Mouse (Mus musculus) stomach, postnatal 0 days (tissue): Measurements from ENCODE around the gene Pithd1.

Experiments used
- CTCF ChIP-seq: IDR thresholded peaks from 2 replicates; pipeline ENCODE4 v1.5.1; 2016; ENCODE audit warnings: antibody characterized with exemption, low read depth, mild to moderate bottlenecking, moderate library complexity
- EP300 ChIP-seq: optimal IDR thresholded peaks from 2 replicates; pipeline ENCODE3; 2016; ENCODE audit warnings: antibody characterized with exemption

DNA sequence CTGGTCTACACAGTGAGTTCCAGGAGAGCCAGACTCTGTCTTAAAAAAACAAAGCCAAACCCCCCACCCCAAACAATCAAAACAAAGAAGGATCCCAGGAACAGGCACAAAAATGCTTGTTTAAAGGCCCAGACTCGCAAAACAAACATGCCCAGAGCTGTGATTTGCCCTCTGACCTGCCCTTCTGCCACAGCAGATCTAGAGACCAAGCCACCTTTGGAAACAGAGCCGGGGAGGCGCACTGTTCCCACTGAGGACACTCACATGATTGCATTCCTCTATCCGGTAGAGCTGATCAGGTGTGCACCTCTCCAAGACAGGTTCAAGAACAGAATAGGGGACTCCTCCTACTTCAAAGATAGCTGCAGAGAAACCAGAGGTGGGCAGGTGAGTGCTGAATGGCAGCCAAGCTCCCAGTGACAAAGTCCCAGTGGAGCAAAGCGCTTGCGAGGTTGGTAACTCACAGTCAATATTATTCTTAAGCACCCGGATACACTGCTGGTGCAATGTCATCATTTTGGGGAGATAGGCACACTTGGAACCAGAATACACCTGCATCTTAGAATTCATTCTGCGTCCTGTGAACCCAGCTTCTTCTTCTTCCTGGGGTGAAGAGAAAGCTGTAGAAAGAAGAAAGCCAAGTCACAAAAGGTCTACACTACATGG is 21.9 kb upstream of the Pithd1 start:
- TF ChIP-seq CTCF (no peak), EP300 (no peak)
